Mouse (Mus musculus): Measurements from ENCODE around the gene Rpn2.

DNA sequence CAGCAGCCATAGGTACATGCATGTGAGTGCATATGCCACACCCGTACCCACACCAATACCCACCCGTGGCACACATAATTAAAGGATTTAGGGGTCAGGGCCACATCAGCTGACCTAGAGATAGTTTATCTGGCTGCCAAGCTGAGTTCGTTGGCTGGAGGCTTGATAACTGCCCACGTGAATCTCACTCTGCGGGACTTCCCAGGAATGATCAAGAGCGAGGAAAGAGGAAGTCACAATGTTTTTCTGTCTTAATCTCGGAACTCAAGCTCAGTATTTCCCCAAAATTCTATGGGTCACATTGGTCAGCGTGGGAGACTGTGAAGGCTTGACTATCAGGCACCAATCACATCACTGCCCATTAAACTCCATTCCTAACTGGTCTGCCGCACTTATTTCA is 87.9 kb downstream of the Rpn2 start:
- TF ChIP-seq POLR2A (IDR thresholded peaks at IDR 0.05; ENCODE audit: borderline replicate concordance, insufficient read depth, low read length) = no peak
- TF ChIP-seq CTCF (IDR thresholded peaks at IDR 0.05; ENCODE audit: borderline replicate concordance, insufficient read depth, low read depth, low read length) = no peak
